Comparison of ENCODE assay signal across 19 mouse cellular contexts in the genomic region with DNA sequence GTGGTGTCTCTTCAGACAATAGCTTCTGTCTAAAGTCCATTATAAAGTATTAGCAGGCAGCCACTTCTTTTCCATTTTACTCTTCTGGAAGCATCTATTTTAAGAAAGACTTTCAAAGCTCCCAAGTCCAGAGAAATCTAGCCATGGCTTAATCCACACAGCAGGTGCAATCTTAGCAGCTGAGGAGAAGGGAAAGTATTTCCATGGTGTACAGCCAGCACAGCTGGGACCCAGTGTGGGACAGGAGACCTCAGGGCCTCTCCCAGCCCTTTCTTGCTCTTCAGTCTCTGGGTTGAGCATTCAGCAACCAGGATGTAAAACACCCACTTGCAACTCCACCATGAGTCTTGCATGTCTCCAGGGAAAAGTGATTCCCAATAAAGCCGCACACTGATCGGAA.
"Had no signal": no experiment of that assay in that cellular context is flagged by ENCODE, and none has a peak within 500 bp of the region (broad histone marks: within the 10 kb centered on the region; RNA-seq: fewer than 3 reads in every experiment).

No protein-coding gene starts in this region.

- DNase-seq: liver, postnatal 0 days; lung, adult 2 months; lung, postnatal 14 days; lung, postnatal 36 days; retina, postnatal 1 day; right cerebral cortex, adult 18-20 months; right cerebral cortex, postnatal 25 days; right cerebral cortex, postnatal 4 days; spleen, adult 18-20 months; thymus, adult 18-20 months; thymus, postnatal 25 days had no signal

- H3K4me3 ChIP-seq: lung, embryonic 15.5 days; megakaryocyte, embryonic 14.5 days; midbrain, embryonic 13.5 days; midbrain, embryonic 15.5 days; neural tube, embryonic 13.5 days; neural tube, embryonic 15.5 days had no signal

- H3K27me3 ChIP-seq: lung, embryonic 15.5 days; megakaryocyte, embryonic 14.5 days; midbrain, embryonic 15.5 days; neural tube, embryonic 13.5 days; neural tube, embryonic 15.5 days had no signal

- H3K4me2 ChIP-seq: lung, embryonic 15.5 days; midbrain, embryonic 11.5 days; midbrain, embryonic 13.5 days; midbrain, embryonic 15.5 days; neural tube, embryonic 13.5 days; neural tube, embryonic 15.5 days had no signal

- H3K36me3 ChIP-seq: lung, embryonic 15.5 days; midbrain, embryonic 13.5 days; midbrain, embryonic 15.5 days; neural tube, embryonic 13.5 days; neural tube, embryonic 15.5 days had no signal

- H3K27ac ChIP-seq: lung, embryonic 15.5 days; macrophage; midbrain, embryonic 13.5 days; midbrain, embryonic 15.5 days; neural tube, embryonic 13.5 days; neural tube, embryonic 15.5 days had no signal
